Mouse (Mus musculus): ENCODE data around the gene Syf2.

Syf2 gene

GRCm38 (mm10) chr4:134923258-134924018 is 7.3 kb upstream of the Syf2 start, which contains the start of gene Rsrp1:
Rsrp1 (plus strand) TSS chr4:134923592.
- DNase-seq (ENCODE audit: low read depth, low spot score) = peak; percentile 99

- peak; percentile 60 for DNase-seq (ENCODE audit: low read depth, low spot score)
Observed at GRCm38 (mm10) chr4:134924019-134924741, 6.5 kb upstream of the Syf2 start.

- DNase-seq (ENCODE audit: low read depth, low spot score) = no peak
Observed at GRCm38 (mm10) chr4:134925206-134925605, 5.5 kb upstream of the Syf2 start.

- DNase-seq (ENCODE audit: low read depth, low spot score) = no peak
Observed at GRCm38 (mm10) chr4:134927815-134928463, 2.8 kb upstream of the Syf2 start.

- no peak for DNase-seq (ENCODE audit: low read depth, low spot score)
Observed at GRCm38 (mm10) chr4:134928464-134928836, 2.2 kb upstream of the Syf2 start.

GRCm38 (mm10) chr4:134929536-134929935 is 1.2 kb upstream of the Syf2 start:
- no peak for DNase-seq (ENCODE audit: low read depth, low spot score)

- DNase-seq (ENCODE audit: low read depth, low spot score) = no peak
Observed at GRCm38 (mm10) chr4:134930190-134930589, 508 bp upstream of the Syf2 start.

- peak; percentile 31 for DNase-seq (ENCODE audit: low read depth, low spot score)
Observed at GRCm38 (mm10) chr4:134937240-134938176, 6.8 kb downstream of the Syf2 start.

- no peak for DNase-seq (ENCODE audit: low read depth, low spot score)
Observed at GRCm38 (mm10) chr4:134939900-134940299, 9.2 kb downstream of the Syf2 start.

GRCm38 (mm10) chr4:134943758-134944538 is 13.2 kb downstream of the Syf2 start:
- no peak for DNase-seq (ENCODE audit: low read depth, low spot score)

GRCm38 (mm10) chr4:134946024-134946744 is 15.5 kb downstream of the Syf2 start:
- DNase-seq (ENCODE audit: low read depth, low spot score) = peak; percentile 84

GRCm38 (mm10) chr4:134950518-134951091 is 19.9 kb downstream of the Syf2 start:
- peak; percentile 67 for DNase-seq (ENCODE audit: low read depth, low spot score)

GRCm38 (mm10) chr4:134954461-134954860 is 23.8 kb downstream of the Syf2 start:
- no peak for DNase-seq (ENCODE audit: low read depth, low spot score)

- no peak for DNase-seq (ENCODE audit: low read depth, low spot score)
Observed at GRCm38 (mm10) chr4:134955196-134955595, 24.5 kb downstream of the Syf2 start.

GRCm38 (mm10) chr4:134955845-134956244 is 25.1 kb downstream of the Syf2 start:
- DNase-seq (ENCODE audit: low read depth, low spot score) = no peak

- DNase-seq (ENCODE audit: low read depth, low spot score) = peak; percentile 69
Observed at GRCm38 (mm10) chr4:134956328-134956727, 25.6 kb downstream of the Syf2 start.

GRCm38 (mm10) chr4:134963021-134963776 is 32.5 kb downstream of the Syf2 start:
- DNase-seq (ENCODE audit: low read depth, low spot score) = peak; percentile 88

- no peak for DNase-seq (ENCODE audit: low read depth, low spot score)
Observed at GRCm38 (mm10) chr4:134967887-134968604, 37.3 kb downstream of the Syf2 start.

All from mesoderm, embryonic 11.5 days (tissue).